Mouse (Mus musculus) myocyte (in vitro differentiated cells): ENCODE results near the gene Rdh5. TPM values are rescaled to one million over a fixed set of nuclear protein-coding genes. Genes with fewer than 3 reads are reported as not detected.

Experiments
- H3K27me3 ChIP-seq: one replicate; pipeline ENCODE4 v1.6.1; 2011; ENCODE audit not compliant: control insufficient read depth, insufficient read depth, insufficient read length
- H3K36me3 ChIP-seq: one replicate; pipeline ENCODE4 v1.6.1; 2011; ENCODE audit not compliant: control insufficient read depth, insufficient read depth
- H3K4me2 ChIP-seq: one replicate; pipeline ENCODE4 v1.6.1; 2011; ENCODE audit warnings: low read depth, control low read depth
- H3K4me3 ChIP-seq: one replicate; pipeline ENCODE4 v1.5.1; 2011; ENCODE audit warnings: mild to moderate bottlenecking, control low read depth, moderate library complexity
- H3K79me2 ChIP-seq: one replicate; pipeline ENCODE4 v1.6.1; 2011; ENCODE audit not compliant: control insufficient read depth, insufficient read depth
- H3ac ChIP-seq: one replicate; pipeline ENCODE4 v1.6.1; 2011; ENCODE audit not compliant: control insufficient read depth, insufficient read length
- CEBPB ChIP-seq: IDR thresholded peaks from 2 replicates; pipeline ENCODE4 v1.6.1; 2011; ENCODE audit warnings: mild to moderate bottlenecking, moderate library complexity; ENCODE audit not compliant: poor library complexity, insufficient read depth, severe bottlenecking
- E2F4 ChIP-seq: IDR thresholded peaks from one replicate; pipeline ENCODE4 v1.6.1; 2011; ENCODE audit warnings: mild to moderate bottlenecking, control low read depth, moderate library complexity; ENCODE audit not compliant: insufficient read depth
- MAX ChIP-seq: IDR thresholded peaks from one replicate; pipeline ENCODE4 v1.6.1; 2011; ENCODE audit warnings: low read depth, mild to moderate bottlenecking, control low read depth
- MYOD1 ChIP-seq, 3 experiments: IDR thresholded peaks; one replicate each; pipeline ENCODE4 v1.6.1; 2011; ENCODE audit warnings: control low read depth in 2 of 3, low read depth in 2 of 3, mild to moderate bottlenecking in 2 of 3, moderate library complexity in 1 of 3; ENCODE audit not compliant: insufficient read length in 2 of 3, control insufficient read depth in 1 of 3
- MYOG ChIP-seq, 3 experiments: IDR thresholded peaks; one replicate each; pipeline ENCODE4 v1.6.1; 2011; ENCODE audit warnings: control low read depth in 2 of 3, low read depth in 2 of 3, mild to moderate bottlenecking in 2 of 3; ENCODE audit not compliant: insufficient read length in 2 of 3, control insufficient read depth in 1 of 3, insufficient read depth in 1 of 3
- POLR2A ChIP-seq: IDR thresholded peaks from one replicate; pipeline ENCODE4 v1.6.1; 2011; ENCODE audit warnings: low read depth, mild to moderate bottlenecking, control low read depth, moderate library complexity; ENCODE audit not compliant: insufficient read length
- POLR2AphosphoS2 ChIP-seq: IDR thresholded peaks from one replicate; pipeline ENCODE4 v1.6.1; 2011; ENCODE audit warnings: low read depth, control low read depth; ENCODE audit not compliant: insufficient read length
- REST ChIP-seq: IDR thresholded peaks from one replicate; pipeline ENCODE4 v1.6.1; 2011; ENCODE audit warnings: mild to moderate bottlenecking, control low read depth, moderate library complexity; ENCODE audit not compliant: insufficient read depth, insufficient read length
- SRF ChIP-seq: IDR thresholded peaks from one replicate; pipeline ENCODE4 v1.6.1; 2011; ENCODE audit warnings: low read depth; ENCODE audit not compliant: control insufficient read depth, insufficient read length
- TCF12 ChIP-seq: IDR thresholded peaks from one replicate; pipeline ENCODE4 v1.6.1; 2011; ENCODE audit warnings: mild to moderate bottlenecking, control low read depth; ENCODE audit not compliant: poor library complexity, insufficient read depth, severe bottlenecking
- TCF3 ChIP-seq: IDR thresholded peaks from one replicate; pipeline ENCODE4 v1.6.1; 2011; ENCODE audit warnings: low read depth, control low read depth; ENCODE audit not compliant: insufficient read length
- USF1 ChIP-seq: IDR thresholded peaks from one replicate; pipeline ENCODE4 v1.6.1; 2011; ENCODE audit warnings: low read depth, mild to moderate bottlenecking, control low read depth, moderate library complexity
- polyA plus RNA-seq: library from polyadenylated mRNA; unstranded; fragments of >200 nt; fragmentation: generic; extraction: Trizol; gene quantifications from one replicate; pipeline ENCODE4 v1.2.1, GENCODE M21; 2012; ENCODE audit warnings: missing spikeins

Rdh5 gene
- polyA plus RNA-seq, 1 experiment = 63.3 TPM

GRCm38 (mm10) chr10:128929638-128930378 is 7.1 kb upstream of the Rdh5 start:
- no peak overlapping the region for H3ac ChIP-seq
- no peaks in the 10 kb centered on the region for H3K27me3 ChIP-seq
- H3K4me2 ChIP-seq = peak overlapping the region; percentile 32
- H3K36me3 ChIP-seq = no peaks in the 10 kb centered on the region
- TF ChIP-seq MYOD1 (IDR thresholded peaks at IDR 0.05; ENCODE audit: control insufficient read depth in 1 of 3, insufficient read length in 2 of 3, low read depth in 2 of 3) = no peak
- TF ChIP-seq CEBPB = no peak
- no peak for TF ChIP-seq POLR2AphosphoS2
- TF ChIP-seq MAX = no peak
- TF ChIP-seq TCF12 = no peak
- TF ChIP-seq POLR2A = no peak
- no peak for TF ChIP-seq USF1
- no peak for TF ChIP-seq TCF3
- TF ChIP-seq SRF = no peak
- TF ChIP-seq MYOG (IDR thresholded peaks at IDR 0.05; ENCODE audit: control insufficient read depth in 1 of 3, insufficient read depth in 1 of 3, insufficient read length in 2 of 3, low read depth in 2 of 3) = no peak
- no peak for TF ChIP-seq REST
- TF ChIP-seq E2F4 = no peak
- H3K4me3 ChIP-seq = no peak overlapping the region
- peaks cover 22% of the 10 kb centered on the region for H3K79me2 ChIP-seq

GRCm38 (mm10) chr10:128928356-128928755 is 5.7 kb upstream of the Rdh5 start:
- Histone ChIP-seq H3K4me3 (no peak overlapping the region), H3K4me2 (peak overlapping the region; percentile 60), H3K27me3 (no peaks in the 10 kb centered on the region), H3K79me2 (peaks cover 23% of the 10 kb centered on the region), H3K36me3 (no peaks in the 10 kb centered on the region), H3ac (no peak overlapping the region)
- TF ChIP-seq POLR2AphosphoS2 (no peak), CEBPB (0 out of 2 replicates have a peak, but pooled peaks have one; percentile 39)

GRCm38 (mm10) chr10:128923935-128924334 is 1.2 kb upstream of the Rdh5 start, which contains the start of gene Bloc1s1:
Bloc1s1 (minus strand) TSS chr10:128924035.
- peak within 1 kb of the TSS; percentile 49 for H3ac ChIP-seq
- peak within 1 kb of the TSS; percentile 96 for H3K4me2 ChIP-seq
- H3K27me3 ChIP-seq = no peaks in the 10 kb centered on the region
- TF ChIP-seq MAX (no peak), REST (no peak), TCF3 (no peak), E2F4 (no peak), TCF12 (no peak), POLR2A (no peak), POLR2AphosphoS2 (no peak), MYOG (IDR thresholded peaks at IDR 0.05; ENCODE audit: control insufficient read depth in 1 of 3, insufficient read depth in 1 of 3, insufficient read length in 2 of 3, low read depth in 2 of 3) (no peak), USF1 (no peak)
- H3K36me3 ChIP-seq = no peaks in the 10 kb centered on the region
- peak within 1 kb of the TSS; percentile 34 for H3K4me3 ChIP-seq
- H3K79me2 ChIP-seq = peaks cover 14% of the 10 kb centered on the region

GRCm38 (mm10) chr10:128923013-128923691 is 464 bp upstream of the Rdh5 start:
- peaks cover 14% of the 10 kb centered on the region for H3K79me2 ChIP-seq
- TF ChIP-seq POLR2A = peak; percentile 88
- TF ChIP-seq MYOD1 (IDR thresholded peaks at IDR 0.05; ENCODE audit: control insufficient read depth in 1 of 3, insufficient read length in 2 of 3, low read depth in 2 of 3) = peak in 1 of 3 experiments; percentile 14
- peak; percentile 100 for TF ChIP-seq USF1
- peak; percentile 33 for TF ChIP-seq SRF
- TF ChIP-seq POLR2AphosphoS2 = peak; percentile 96
- no peak for TF ChIP-seq MAX
- TF ChIP-seq MYOG (IDR thresholded peaks at IDR 0.05; ENCODE audit: control insufficient read depth in 1 of 3, insufficient read depth in 1 of 3, insufficient read length in 2 of 3, low read depth in 2 of 3) = peak in 1 of 3 experiments; percentile 9
- no peak for TF ChIP-seq TCF3
- peak; percentile 1 for TF ChIP-seq TCF12
- TF ChIP-seq CEBPB = peak; percentile 29; the same call in 1 of the 2 replicates
- TF ChIP-seq REST = no peak
- H3K27me3 ChIP-seq = no peaks in the 10 kb centered on the region
- H3ac ChIP-seq = peak overlapping the region; percentile 49
- peak overlapping the region; percentile 34 for H3K4me3 ChIP-seq
- peak overlapping the region; percentile 96 for H3K4me2 ChIP-seq
- H3K36me3 ChIP-seq = no peaks in the 10 kb centered on the region
